Mouse (Mus musculus) splenic B cell, adult 2 months (primary cell): ENCODE data around the gene Stard3nl.
"Not testable (repeated sequence)": the region's sequence is repeated elsewhere in the genome, so short reads cannot be mapped to it uniquely, and the experiment has no call there.

Experiments used
- DNase-seq: peaks from one replicate; pipeline ENCODE4 v3.0.0-alpha.2; 2011; ENCODE audit warnings: low read depth, low spot score
- H3K27me3 ChIP-seq: 2 replicates; pipeline ENCODE4 v1.6.1; 2012; ENCODE audit warnings: mild to moderate bottlenecking, low read length, moderate library complexity, mixed read lengths; ENCODE audit not compliant: control insufficient read depth, poor library complexity, insufficient read depth, severe bottlenecking
- H3K36me3 ChIP-seq: 2 replicates; pipeline ENCODE4 v1.6.1; 2012; ENCODE audit warnings: mild to moderate bottlenecking, low read length, moderate library complexity, mixed read lengths; ENCODE audit not compliant: control insufficient read depth, poor library complexity, insufficient read depth, severe bottlenecking

Stard3nl gene

DNA sequence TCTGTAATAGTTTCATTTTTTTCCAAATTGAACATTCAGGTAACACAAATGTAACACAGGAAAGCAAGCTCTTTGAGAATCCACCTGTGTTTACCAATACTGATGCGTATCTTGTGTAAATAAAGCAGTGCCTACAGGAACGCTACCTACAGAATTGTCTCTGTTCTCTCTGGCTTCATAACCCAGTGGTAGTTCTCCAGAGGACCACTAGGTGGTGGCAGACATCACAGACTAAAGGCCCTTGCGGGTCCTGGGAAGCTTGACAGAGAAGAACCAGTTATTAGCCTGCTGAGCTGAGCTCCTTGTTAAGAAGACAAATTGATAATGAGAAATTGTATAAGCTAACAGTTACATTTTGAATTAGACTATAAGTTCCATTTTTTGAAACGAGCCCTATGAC is 30.0 kb downstream of the Stard3nl start:
- no peaks in the 10 kb centered on the region for H3K27me3 ChIP-seq
- peaks cover 6% of the 10 kb centered on the region; the same call in 1 of the 2 replicates for H3K36me3 ChIP-seq
- DNase-seq, result peak; percentile 81

DNA sequence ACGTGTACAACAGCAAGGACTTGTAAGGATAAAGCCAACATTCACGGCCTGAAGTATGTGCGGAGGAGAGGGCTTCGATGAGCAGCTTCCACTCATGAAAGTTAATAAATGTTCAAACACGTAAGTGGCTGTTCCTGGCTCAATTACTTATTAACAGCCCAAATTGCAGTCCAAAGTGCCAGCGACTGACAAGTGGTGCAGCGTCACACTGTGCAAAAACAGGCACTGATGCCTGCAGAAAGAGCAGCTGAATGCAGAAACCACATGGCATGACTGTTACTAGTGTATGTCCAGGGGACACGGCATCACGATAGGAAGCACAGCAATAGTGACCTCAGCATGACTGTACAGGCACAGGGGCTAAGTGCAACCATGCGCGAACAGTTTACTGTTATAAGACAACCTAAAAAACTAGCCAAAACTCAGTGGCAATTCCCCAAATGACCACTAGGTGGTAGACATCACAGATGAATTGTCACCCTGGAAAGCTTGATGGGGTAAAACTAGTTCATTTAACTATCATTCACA is 31.3 kb downstream of the Stard3nl start:
- Histone ChIP-seq H3K36me3 (0 out of 2 replicates have a peak, but pooled peaks cover 6% of the 10 kb centered on the region), H3K27me3 (no peaks in the 10 kb centered on the region)
- peak; percentile 78 for DNase-seq

- no peaks in the 10 kb centered on the region for H3K27me3 ChIP-seq
- H3K36me3 ChIP-seq, result peaks cover 10% of the 10 kb centered on the region; the same call in 1 of the 2 replicates
- no peak for DNase-seq
These were observed 33.2 kb downstream of the Stard3nl start for GRCm38 (mm10) chr13:19362358-19362757.

GRCm38 (mm10) chr13:19358027-19358426 is 37.6 kb downstream of the Stard3nl start:
- no peaks in the 10 kb centered on the region for H3K27me3 ChIP-seq
- DNase-seq, result no peak
- H3K36me3 ChIP-seq, result peaks cover 8% of the 10 kb centered on the region

DNA sequence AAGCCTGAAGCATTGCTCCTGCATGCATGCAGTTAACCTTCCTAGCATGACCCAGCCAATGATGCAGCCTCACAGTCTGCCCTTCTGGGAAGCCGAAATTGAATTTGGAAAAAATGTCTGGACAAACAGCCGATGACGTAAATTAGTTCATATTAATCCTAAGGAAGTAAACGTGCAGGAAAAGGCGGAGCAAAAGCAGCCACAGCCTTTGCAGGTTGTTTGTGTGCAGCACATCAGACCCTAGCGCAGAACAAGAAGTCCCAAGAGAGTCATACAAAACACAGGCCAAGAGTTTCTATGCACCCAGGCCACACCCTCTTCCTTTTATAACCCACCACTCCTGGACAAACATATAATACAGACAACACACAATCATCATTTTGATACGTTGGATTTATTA is 38.3 kb downstream of the Stard3nl start:
- Histone ChIP-seq H3K27me3 (no peaks in the 10 kb centered on the region), H3K36me3 (peaks cover 8% of the 10 kb centered on the region)
- DNase-seq, result no peak

- DNase-seq, result no peak
- H3K36me3 ChIP-seq, result peaks cover 8% of the 10 kb centered on the region
These were observed 38.9 kb downstream of the Stard3nl start for GRCm38 (mm10) chr13:19356720-19357119.

DNA sequence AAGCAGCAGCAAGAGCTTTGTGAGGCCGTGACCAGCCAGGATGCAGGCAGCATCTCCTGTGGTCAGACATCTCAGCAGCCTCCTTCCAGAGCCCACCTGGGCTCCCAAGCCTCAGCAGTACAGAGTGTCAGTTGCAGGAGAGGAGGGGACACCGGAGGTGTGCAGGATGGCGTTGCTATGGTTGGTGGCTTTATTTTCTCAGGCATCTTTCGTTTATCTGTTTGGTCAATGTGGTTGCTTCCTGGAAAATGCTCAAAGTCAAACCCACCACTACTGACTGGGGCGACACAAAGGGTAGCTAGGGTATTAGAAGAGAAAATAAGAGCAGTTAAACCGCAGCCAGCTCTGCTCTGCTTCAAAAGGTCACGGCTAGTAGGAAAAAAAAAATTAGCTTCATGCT is 39.5 kb downstream of the Stard3nl start:
- no peak for DNase-seq
- peaks cover 8% of the 10 kb centered on the region for H3K36me3 ChIP-seq
- no peaks in the 10 kb centered on the region for H3K27me3 ChIP-seq

More at GRCm38 (mm10) chr13:19356720-19357119, 38.9 kb downstream of the Stard3nl start:
- H3K27me3 ChIP-seq, result no peaks in the 10 kb centered on the region

GRCm38 (mm10) chr13:19352795-19353194 is 42.8 kb downstream of the Stard3nl start:
- no peak for DNase-seq
- no peaks in the 10 kb centered on the region for H3K27me3 ChIP-seq

GRCm38 (mm10) chr13:19340356-19340755 is 55.2 kb downstream of the Stard3nl start:
- DNase-seq, H3K36me3 ChIP-seq, H3K27me3 ChIP-seq: not testable (repeated sequence)

More at GRCm38 (mm10) chr13:19352795-19353194, 42.8 kb downstream of the Stard3nl start:
- H3K36me3 ChIP-seq, result peaks cover 3% of the 10 kb centered on the region; the same call in 1 of the 2 replicates

GRCm38 (mm10) chr13:19336310-19336709 is 59.3 kb downstream of the Stard3nl start:
- not testable (repeated sequence) for H3K36me3 ChIP-seq, DNase-seq, H3K27me3 ChIP-seq
